In the genomic region with DNA sequence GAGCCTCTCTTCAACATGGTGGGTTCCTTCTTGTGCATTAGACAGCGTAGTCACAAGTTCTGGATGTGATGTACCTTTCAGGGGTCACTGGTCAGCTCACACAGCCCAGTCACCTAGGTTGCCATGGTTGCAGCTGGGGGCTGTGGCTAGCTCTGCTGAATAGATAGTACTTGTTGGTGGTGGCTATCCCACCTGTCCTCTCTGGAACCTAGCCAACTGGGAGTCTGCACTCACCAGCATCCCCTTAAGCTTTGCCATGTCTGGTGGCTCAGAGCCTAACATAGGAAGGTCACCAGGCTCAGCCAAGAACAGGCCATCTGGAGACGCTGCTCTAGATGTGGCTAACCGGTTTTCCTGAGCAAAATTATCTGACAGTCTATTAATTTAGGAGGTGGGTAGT, we compare ENCODE assay signal across 16 mouse cellular contexts. TPM values are rescaled to one million over a fixed set of nuclear protein-coding genes. Genes with fewer than 3 reads are reported as not detected.
A peak's percentile ranks its signal among the peaks of the same experiment; 100 is the strongest.
DNase-seq lines count a peak whose midpoint lies in the region; ATAC-seq lines count a peak whose summit lies in the region.
"Had no signal": no experiment of that assay in that cellular context is flagged by ENCODE, and none has a peak within 500 bp of the region (broad histone marks: within the 10 kb centered on the region; RNA-seq: fewer than 3 reads in every experiment).

No protein-coding gene starts in this region.

- no peaks in the 10 kb centered on the region for H3K36me3 ChIP-seq in forebrain, embryonic 14.5 days (ENCODE audit: control insufficient read depth, insufficient read depth, low read length)
- H3K36me3 ChIP-seq in forebrain, embryonic 13.5 days (ENCODE audit: poor library complexity, severe bottlenecking), result no peaks in the 10 kb centered on the region
- H3K36me3 ChIP-seq in embryonic facial prominence, embryonic 10.5 days (replicated peaks), result no peaks in the 10 kb centered on the region
- H3K36me3 ChIP-seq: limb, embryonic 15.5 days; midbrain, embryonic 13.5 days; neural tube, embryonic 12.5 days had no signal

- WGBS in forebrain, embryonic 14.5 days, result 78% methylated on average over 3 of the region's 3 CpGs
- WGBS in forebrain, embryonic 13.5 days, result 84% methylated on average over 3 of the region's 3 CpGs
- 56% methylated on average over 3 of the region's 3 CpGs for WGBS in embryonic facial prominence, embryonic 10.5 days

- intact Hi-C loops in left cerebral cortex, postnatal 4 days (cut with DNase I), result no loop called here
- intact Hi-C loops in left cerebral cortex, postnatal 36 days (cut with DNase I), result no loop called here

- H3K9me3 ChIP-seq in forebrain, embryonic 14.5 days (replicated peaks; ENCODE audit: control insufficient read depth, low read length), result no peaks in the 10 kb centered on the region
- no peaks in the 10 kb centered on the region for H3K9me3 ChIP-seq in forebrain, embryonic 13.5 days (replicated peaks)
- no peaks in the 10 kb centered on the region for H3K9me3 ChIP-seq in embryonic facial prominence, embryonic 10.5 days
- H3K9me3 ChIP-seq: limb, embryonic 15.5 days; midbrain, embryonic 13.5 days; neural tube, embryonic 12.5 days had no signal

- DNase-seq in forebrain, embryonic 14.5 days (ENCODE audit: low spot score), result no peak
- DNase-seq in left cerebral cortex, postnatal 4 days, result peak; percentile 86
- DNase-seq in left cerebral cortex, postnatal 36 days (ENCODE audit: low spot score in 2 of 2), result no peak
- DNase-seq in cerebellum, adult 18-20 months, result peak; percentile 35 to 52
- DNase-seq in embryonic facial prominence, embryonic 10.5 days (ENCODE audit: low spot score), result no peak
- DNase-seq in frontal cortex, postnatal 10 days (ENCODE audit: low spot score in 2 of 2), result no peak
- DNase-seq in spleen, postnatal 10 days (ENCODE audit: low spot score in 2 of 2), result no peak
- DNase-seq: adrenal gland, postnatal 14 days; heart, postnatal 10 days; lung, adult 2 months had no signal

- peak; percentile 37; the same call in 1 of the 2 replicates for ATAC-seq in forebrain, embryonic 14.5 days
- no peak for ATAC-seq in forebrain, embryonic 13.5 days
- ATAC-seq: midbrain, embryonic 13.5 days had no signal

- H3K4me3 ChIP-seq in forebrain, embryonic 14.5 days (ENCODE audit: low read depth, low read length), result no peak overlapping the region
- no peak overlapping the region for H3K4me3 ChIP-seq in forebrain, embryonic 13.5 days
- H3K4me3 ChIP-seq in embryonic facial prominence, embryonic 10.5 days, result no peak overlapping the region
- H3K4me3 ChIP-seq: limb, embryonic 15.5 days; midbrain, embryonic 13.5 days; neural tube, embryonic 12.5 days had no signal

- H3K4me1 ChIP-seq in forebrain, embryonic 14.5 days (ENCODE audit: control insufficient read depth, insufficient read depth, low read length), result peaks cover 12% of the 10 kb centered on the region; the same call in 1 of the 2 replicates
- peaks cover 25% of the 10 kb centered on the region for H3K4me1 ChIP-seq in forebrain, embryonic 13.5 days
- peaks cover 47% of the 10 kb centered on the region for H3K4me1 ChIP-seq in embryonic facial prominence, embryonic 10.5 days

- no peak overlapping the region for H3K27ac ChIP-seq in forebrain, embryonic 14.5 days (ENCODE audit: low read depth, low read length)
- H3K27ac ChIP-seq in forebrain, embryonic 13.5 days, result no peak overlapping the region
- H3K27ac ChIP-seq in embryonic facial prominence, embryonic 10.5 days (replicated peaks), result peak overlapping the region; percentile 63; the same call in 1 of the 2 replicates
- H3K27ac ChIP-seq: limb, embryonic 15.5 days; macrophage; midbrain, embryonic 13.5 days; neural tube, embryonic 12.5 days had no signal

- H3K4me2 ChIP-seq in forebrain, embryonic 14.5 days (ENCODE audit: low read length), result no peak overlapping the region
- H3K4me2 ChIP-seq in forebrain, embryonic 13.5 days, result no peak overlapping the region
- H3K4me2 ChIP-seq: limb, embryonic 15.5 days; midbrain, embryonic 13.5 days; neural tube, embryonic 12.5 days had no signal

- no peaks in the 10 kb centered on the region for H3K27me3 ChIP-seq in forebrain, embryonic 14.5 days (replicated peaks; ENCODE audit: control insufficient read depth, insufficient read depth, low read length)
- no peaks in the 10 kb centered on the region for H3K27me3 ChIP-seq in forebrain, embryonic 13.5 days
- H3K27me3 ChIP-seq in embryonic facial prominence, embryonic 10.5 days (replicated peaks; ENCODE audit: low read depth, poor library complexity, severe bottlenecking), result peaks cover 7% of the 10 kb centered on the region; the same call in 1 of the 2 replicates
- H3K27me3 ChIP-seq: CH12.LX; limb, embryonic 15.5 days; midbrain, embryonic 13.5 days; neural tube, embryonic 12.5 days had no signal

- no peak overlapping the region for H3K9ac ChIP-seq in forebrain, embryonic 14.5 days (ENCODE audit: low read length)
- H3K9ac ChIP-seq in forebrain, embryonic 13.5 days, result no peak overlapping the region
- H3K9ac ChIP-seq: limb, embryonic 15.5 days; midbrain, embryonic 13.5 days; neural tube, embryonic 12.5 days had no signal

RNA-seq across cellular contexts. Expression of gene Ackr3, which starts 47.4 kb away (rescaled TPM):
- polyA plus RNA-seq in forebrain, embryonic 14.5 days (2014; fragmentation: Nextera tagmentation; extraction: Ambion mirVana), result 33.5 and 40.2 TPM in 2 replicates
- polyA plus RNA-seq in forebrain, embryonic 13.5 days (2015; fragmentation: Nextera tagmentation; extraction: Ambion mirVana), result 28.5 and 29.1 TPM in 2 replicates
- total RNA-seq in left cerebral cortex, postnatal 4 days (2021), result 1 to 10 TPM; 7.3 to 9.0 TPM
- 1 to 10 TPM; 6.3 to 7.7 TPM for total RNA-seq in left cerebral cortex, postnatal 36 days (2021)
- polyA plus RNA-seq in embryonic facial prominence, embryonic 10.5 days (2016; fragmentation: Nextera tagmentation; extraction: Ambion mirVana), result 20.0 and 22.4 TPM in 2 replicates
- polyA plus RNA-seq: macrophage had no signal

Comparison
In these comparisons a context has a peak if more than half of its experiments do, and no peak if none do; other contexts are left out.
1. DNase-seq: peak in left cerebral cortex, postnatal 4 days (single experiment) and cerebellum, adult 18-20 months (2 of 2); none in forebrain, embryonic 14.5 days (single experiment), left cerebral cortex, postnatal 36 days (0 of 2), embryonic facial prominence, embryonic 10.5 days (single experiment), frontal cortex, postnatal 10 days (0 of 2) and spleen, postnatal 10 days (0 of 2).